Mouse (Mus musculus): ENCODE results near the gene Chp1.
A peak's percentile ranks its signal among the peaks of the same experiment; 100 is the strongest.
"Not testable (repeated sequence)": the region's sequence is repeated elsewhere in the genome, so short reads cannot be mapped to it uniquely, and the experiment has no call there.

Chp1 gene

DNA sequence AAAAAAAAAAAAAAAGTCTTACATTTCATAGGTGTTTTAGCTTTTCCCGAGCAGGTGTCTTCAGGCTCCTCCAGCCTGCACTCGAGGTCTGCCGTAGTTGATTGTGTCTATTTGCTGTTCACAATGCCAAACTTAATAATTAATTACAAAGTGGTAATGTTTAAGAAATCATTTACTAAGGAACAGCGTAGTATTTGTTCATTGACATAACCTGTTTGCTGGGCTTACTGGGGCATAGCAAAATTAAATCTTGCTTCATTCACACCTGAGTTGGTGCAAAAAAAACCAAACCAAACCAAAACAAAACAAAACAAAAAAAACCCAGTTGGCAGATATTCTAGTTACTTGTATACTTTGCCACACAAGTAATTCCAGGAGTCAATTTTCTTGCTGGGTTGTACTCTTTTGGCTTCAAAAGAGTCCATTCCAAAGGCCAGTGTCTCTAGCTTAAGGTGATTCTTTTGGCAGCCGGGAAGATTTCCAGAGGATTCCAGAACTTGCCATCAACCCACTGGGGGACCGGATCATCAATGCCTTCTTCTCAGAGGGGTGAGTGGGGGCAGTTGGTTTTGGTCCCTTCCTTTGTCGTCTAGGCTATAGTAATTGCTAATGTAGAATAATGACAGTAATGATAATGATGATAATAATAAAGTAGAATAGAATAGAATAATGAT, 18.8 kb downstream of the Chp1 start:
- DNase-seq (ENCODE audit: low spot score): no peak

DNA sequence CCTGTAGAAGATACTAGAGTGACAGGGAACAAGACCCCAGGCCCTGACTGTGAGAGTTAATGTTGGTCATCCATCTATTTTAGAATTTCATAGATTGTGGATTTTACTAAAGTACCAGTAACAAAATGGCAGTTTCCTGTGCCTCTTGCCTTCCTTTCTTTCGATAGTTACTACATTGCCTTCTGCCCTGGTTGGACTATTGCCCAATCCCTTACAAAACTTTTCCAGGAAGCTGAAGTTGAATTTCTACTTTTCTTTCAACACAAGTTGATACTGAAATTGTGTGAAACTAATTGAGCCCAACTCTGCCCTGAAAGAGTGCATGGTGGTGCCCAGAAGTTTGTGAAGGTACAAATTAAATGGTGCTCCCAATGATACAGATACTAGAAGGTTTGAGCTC, 25.0 kb downstream of the Chp1 start:
- DNase-seq (ENCODE audit: low spot score): no peak

DNA sequence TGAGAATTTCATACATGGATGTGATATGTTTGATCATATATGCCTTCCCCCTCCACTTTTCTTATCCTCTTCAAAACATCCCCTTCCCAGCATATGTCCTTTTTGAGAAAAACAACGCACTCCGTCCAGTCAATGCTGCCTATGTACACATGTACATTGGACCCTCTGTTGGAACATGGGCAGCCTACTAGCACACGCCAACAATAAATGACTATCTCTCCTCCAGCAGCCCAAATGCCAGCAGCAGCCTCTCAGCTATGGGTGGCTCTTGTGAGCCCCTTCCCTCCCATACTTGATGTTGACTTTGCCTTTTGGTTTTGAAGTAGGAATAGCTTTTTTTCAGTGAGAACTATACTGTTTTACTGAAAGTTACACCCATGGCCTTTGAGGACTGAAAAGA, 34.1 kb downstream of the Chp1 start:
- no peak for DNase-seq (ENCODE audit: low spot score)

GRCm38 (mm10) chr2:119583439-119583838, 35.9 kb downstream of the Chp1 start:
- DNase-seq (ENCODE audit: low spot score): no peak

- DNase-seq (ENCODE audit: low spot score): no peak
Measured at GRCm38 (mm10) chr2:119584282-119584681, 36.8 kb downstream of the Chp1 start.

DNA sequence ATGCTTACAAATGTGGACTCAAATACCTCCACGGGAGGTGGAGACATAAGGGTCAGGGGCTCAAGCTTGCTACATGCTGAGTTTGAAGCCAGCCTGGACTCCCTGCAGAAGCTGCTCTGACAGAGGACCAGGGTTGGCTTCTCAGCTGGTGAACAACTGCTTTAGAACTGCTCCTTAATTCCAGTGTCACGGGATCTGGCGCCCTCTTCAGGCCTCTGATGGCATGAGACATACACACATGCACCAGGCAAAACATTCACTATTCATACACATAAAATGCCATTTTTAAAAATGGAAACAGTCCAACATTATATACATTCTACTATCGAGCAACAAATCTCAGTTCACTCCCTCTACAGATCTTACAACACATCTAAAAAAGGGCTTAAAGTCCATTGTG, 39.9 kb downstream of the Chp1 start:
- peak; percentile 9 for DNase-seq (ENCODE audit: low spot score)

DNA sequence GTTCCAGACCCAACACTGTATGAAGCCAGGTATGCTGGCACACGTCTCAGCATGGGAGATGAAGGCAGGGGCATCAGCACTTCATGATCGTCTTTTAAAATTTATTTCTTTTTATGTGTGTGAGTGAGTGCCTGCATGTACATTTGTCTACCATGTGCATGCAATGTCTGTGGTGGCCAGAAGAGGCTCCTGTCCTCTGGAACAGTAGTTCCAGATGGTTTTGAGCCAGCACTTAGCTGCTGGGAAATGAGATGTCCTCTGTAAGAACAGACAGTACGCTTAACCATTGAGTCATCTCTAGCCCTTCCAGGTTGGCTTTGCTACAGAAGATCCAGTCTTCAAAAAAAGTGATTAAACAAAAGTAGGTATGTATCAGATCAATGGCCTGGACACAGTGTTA, 43.8 kb downstream of the Chp1 start:
- no peak for DNase-seq (ENCODE audit: low spot score)

- no peak for DNase-seq (ENCODE audit: low spot score)
Measured at GRCm38 (mm10) chr2:119593765-119594112, 46.2 kb downstream of the Chp1 start.

- DNase-seq (ENCODE audit: low spot score): peak; percentile 88
Measured at GRCm38 (mm10) chr2:119594113-119594981, 46.9 kb downstream of the Chp1 start.

DNA sequence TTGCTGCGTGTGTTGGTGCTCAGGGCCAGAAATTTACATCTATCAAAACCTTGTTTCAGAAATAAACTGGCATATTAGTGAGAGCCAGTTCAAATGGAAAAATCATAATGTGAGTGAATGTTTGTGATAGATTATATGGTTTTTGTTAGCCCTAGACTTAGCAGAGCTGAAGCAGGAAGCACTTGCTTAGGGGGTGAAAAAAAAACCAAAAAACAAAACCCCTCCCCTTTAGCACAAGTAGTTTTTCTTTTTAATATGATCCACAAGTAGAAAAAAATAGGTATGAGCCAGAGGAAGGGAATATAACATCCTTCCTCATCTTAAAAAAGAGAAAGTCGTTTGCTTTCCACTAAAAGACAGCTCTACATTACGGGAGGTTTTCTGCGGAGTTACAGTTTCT, 47.8 kb downstream of the Chp1 start:
- no peak for DNase-seq (ENCODE audit: low spot score)

DNA sequence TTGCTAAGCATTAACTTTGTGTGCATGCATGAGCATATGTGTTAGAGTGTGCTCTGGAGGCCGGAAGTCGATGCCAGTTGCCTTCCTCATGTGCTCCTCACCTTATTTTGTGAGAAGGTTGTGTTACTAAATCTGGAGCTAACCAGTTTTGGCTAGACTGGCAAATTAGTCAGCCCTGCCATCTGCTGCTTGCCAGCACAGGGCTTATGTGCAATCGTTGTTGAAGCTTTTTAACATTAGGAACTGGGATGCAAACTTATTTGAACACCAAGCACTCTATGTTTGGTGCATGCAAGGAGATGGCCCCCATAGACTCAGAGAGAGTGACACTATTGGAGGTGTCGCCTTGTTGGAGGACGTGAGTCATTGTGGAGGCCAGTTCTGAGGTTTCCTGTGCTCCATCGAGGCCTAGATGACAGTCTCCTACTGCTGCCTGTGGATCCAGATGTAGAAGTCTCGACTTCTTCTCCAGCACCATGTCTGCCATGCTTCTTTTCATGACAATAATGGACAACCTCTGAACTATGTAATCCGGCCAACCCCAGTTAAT, 49.4 kb downstream of the Chp1 start:
- DNase-seq (ENCODE audit: low spot score): no peak

- DNase-seq (ENCODE audit: low spot score): no peak
Measured at GRCm38 (mm10) chr2:119601027-119601426, 53.5 kb downstream of the Chp1 start.

DNA sequence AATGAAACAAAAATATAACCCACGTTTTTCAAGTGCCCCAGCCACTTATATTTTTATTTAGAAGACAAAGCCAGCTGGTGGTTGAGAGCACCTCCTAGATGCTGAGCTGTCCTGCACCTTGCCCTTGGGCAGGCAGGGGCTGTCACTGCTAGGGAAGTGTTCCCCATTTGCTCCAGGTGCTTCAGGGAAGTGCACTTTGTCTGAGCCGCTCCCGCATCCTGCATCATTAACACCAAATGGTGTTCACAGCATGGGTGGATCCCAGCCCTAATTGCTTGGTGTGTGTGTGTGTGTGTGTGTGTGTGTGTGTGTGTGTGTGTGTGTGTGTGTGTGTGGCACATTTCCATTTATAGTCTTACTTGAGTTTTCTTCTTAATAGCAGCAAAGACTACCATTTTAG, 54.1 kb downstream of the Chp1 start:
- not testable (repeated sequence) for DNase-seq (ENCODE audit: low spot score)

DNA sequence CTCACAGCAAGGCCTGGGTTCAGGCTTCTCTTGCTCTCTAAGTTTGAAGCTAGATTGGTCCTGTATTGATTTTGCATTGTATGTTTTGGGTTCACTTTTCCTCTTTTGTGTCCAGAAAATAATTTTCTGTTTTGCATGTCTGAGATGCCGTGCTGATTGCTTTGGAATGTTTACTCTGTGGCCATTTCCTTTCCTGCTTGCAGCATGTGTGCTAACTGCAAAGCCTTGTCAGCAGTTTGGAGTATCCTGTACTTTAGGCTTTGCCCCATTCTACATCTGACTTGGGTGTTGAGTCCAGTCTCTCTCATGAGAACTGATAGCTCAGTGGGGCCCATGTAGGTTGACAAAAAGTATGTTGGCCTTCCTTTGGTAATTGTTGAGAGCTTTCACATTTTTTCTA, 55.0 kb downstream of the Chp1 start:
- DNase-seq (ENCODE audit: low spot score): no peak

DNA sequence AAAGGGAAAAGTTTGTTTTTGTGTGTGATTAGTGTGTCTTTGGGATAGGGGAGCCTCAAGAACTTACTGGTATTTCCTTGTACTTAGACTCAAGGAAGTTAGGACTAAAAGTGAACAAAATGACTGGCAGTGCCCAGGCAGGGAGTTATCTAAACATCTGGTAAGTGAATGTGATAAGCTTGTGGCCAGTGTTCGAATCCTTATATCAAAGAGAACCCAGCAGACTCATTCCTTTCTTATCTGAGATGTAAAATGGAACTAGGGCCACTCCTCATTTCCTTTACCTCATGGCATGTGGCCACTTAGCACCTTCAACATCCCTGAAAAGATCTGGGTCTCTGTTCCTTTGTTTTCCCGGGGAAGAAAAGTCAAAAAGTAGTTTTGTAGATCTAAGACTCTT, 56.4 kb downstream of the Chp1 start:
- DNase-seq (ENCODE audit: low spot score): no peak

GRCm38 (mm10) chr2:119605361-119605973, 58.0 kb downstream of the Chp1 start:
- DNase-seq (ENCODE audit: low spot score): no peak

GRCm38 (mm10) chr2:119607023-119607422, 59.5 kb downstream of the Chp1 start:
- DNase-seq (ENCODE audit: low spot score): no peak

DNA sequence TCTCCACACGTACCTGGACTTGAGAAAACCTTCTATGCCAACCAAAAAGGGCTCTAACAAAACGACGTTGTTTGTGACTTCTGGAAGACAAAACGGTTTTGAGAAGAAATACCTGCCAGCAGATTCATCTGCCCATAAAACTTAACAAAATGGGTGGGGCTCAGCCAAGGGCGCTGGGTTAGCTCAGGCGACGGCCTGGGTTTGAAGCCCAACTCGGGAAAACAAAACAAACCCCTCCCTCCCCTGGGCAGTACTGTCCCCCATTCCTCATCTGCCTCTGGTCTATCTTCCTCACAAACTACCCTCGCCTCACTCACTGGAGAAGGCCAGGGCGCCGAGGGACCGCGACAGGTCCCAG, 70.3 kb downstream of the Chp1 start:
- DNase-seq (ENCODE audit: low spot score): no peak

GRCm38 (mm10) chr2:119618199-119618982, 70.9 kb downstream of the Chp1 start, which contains the start of the genes Nusap1 and Oip5:
Gene Nusap1, plus strand, starts transcription at chr2:119618298.
Gene Oip5, minus strand, starts transcription at chr2:119618469.
- peak; percentile 68 for DNase-seq (ENCODE audit: low spot score)

DNA sequence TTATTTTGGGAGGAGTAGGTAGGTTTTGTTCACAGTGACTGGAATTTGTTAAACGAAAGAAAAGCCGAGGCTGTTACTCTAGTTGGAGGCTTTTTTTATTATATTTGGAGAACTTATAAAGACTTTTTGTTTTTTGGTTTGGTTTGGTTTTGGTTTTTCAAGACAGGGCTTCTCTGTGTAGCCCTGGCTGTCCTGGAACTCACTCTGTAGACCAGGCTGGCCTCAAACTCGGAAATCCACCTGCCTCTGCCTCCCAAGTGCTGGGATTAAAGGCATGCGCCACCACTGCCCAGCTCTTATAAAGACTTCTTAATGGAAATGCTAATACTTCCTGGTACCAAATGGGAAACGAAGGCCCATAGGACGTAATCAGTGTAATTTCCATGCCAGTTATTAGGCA, 71.5 kb downstream of the Chp1 start:
- DNase-seq (ENCODE audit: low spot score): not testable (repeated sequence)

GRCm38 (mm10) chr2:119621302-119621701, 73.8 kb downstream of the Chp1 start:
- DNase-seq (ENCODE audit: low spot score): no peak

All from ovary, postnatal 10 days (tissue).